Mouse (Mus musculus) stomach, embryonic 15.5 days (tissue): ENCODE data around the gene Spin1. TPM values are rescaled to one million over a fixed set of nuclear protein-coding genes. Genes with fewer than 3 reads are reported as not detected.
A peak's percentile ranks its signal among the peaks of the same experiment; 100 is the strongest.

Experiments
- ATAC-seq: fragments of 200-750 bp; cut with Nextera tagmentation; 2 replicates; pipeline ENCODE4 v1.8.0; 2017; ENCODE audit warnings: low read depth, moderate number of reproducible peaks, moderate TSS enrichment; ENCODE audit not compliant: insufficient read depth, low FRiP score
- H3K27ac ChIP-seq: fragments of 300-500 bp; sonication (generic); 2 replicates; pipeline ENCODE4 v1.5.1; 2015; ENCODE audit warnings: mild to moderate bottlenecking, inconsistent platforms
- H3K27me3 ChIP-seq: fragments of 300-500 bp; sonication (generic); replicated peaks from 2 replicates; pipeline ENCODE4 v1.6.1; 2015; ENCODE audit warnings: inconsistent platforms
- H3K36me3 ChIP-seq: fragments of 300-500 bp; sonication (generic); 2 replicates; pipeline ENCODE4 v1.6.1; 2015; ENCODE audit warnings: inconsistent platforms
- H3K4me1 ChIP-seq: fragments of 300-500 bp; sonication (generic); 2 replicates; pipeline ENCODE4 v1.6.1; 2015; ENCODE audit warnings: inconsistent platforms
- H3K4me2 ChIP-seq: fragments of 300-500 bp; sonication (generic); 2 replicates; pipeline ENCODE4 v1.6.1; 2015; ENCODE audit warnings: mild to moderate bottlenecking, inconsistent platforms
- H3K4me3 ChIP-seq: fragments of 300-500 bp; sonication (generic); replicated peaks from 2 replicates; pipeline ENCODE4 v1.5.1; 2015; ENCODE audit warnings: inconsistent platforms
- H3K9ac ChIP-seq: fragments of 300-500 bp; sonication (generic); 2 replicates; pipeline ENCODE4 v1.6.1; 2015; ENCODE audit warnings: inconsistent platforms
- H3K9me3 ChIP-seq: fragments of 300-500 bp; sonication (generic); 2 replicates; pipeline ENCODE4 v1.6.1; 2016; ENCODE audit warnings: inconsistent platforms
- WGBS: fragments of 180-500 bp; shearing (Covaris S2); methylation state at CpG from one replicate; pipeline ENCODE4 v1.1.7; 2015; 5-methylcytosine and 5-hydroxymethylcytosine counted together
- polyA plus RNA-seq: library from polyadenylated mRNA; unstranded; fragments of >200 nt; fragmentation: Nextera tagmentation; extraction: Ambion mirVana; gene quantifications from 2 replicates; pipeline ENCODE4 v1.2.1, GENCODE M21; 2015

The Spin1 gene
- polyA plus RNA-seq, 1 experiment from 2014 or later: 67.9 TPM

DNA sequence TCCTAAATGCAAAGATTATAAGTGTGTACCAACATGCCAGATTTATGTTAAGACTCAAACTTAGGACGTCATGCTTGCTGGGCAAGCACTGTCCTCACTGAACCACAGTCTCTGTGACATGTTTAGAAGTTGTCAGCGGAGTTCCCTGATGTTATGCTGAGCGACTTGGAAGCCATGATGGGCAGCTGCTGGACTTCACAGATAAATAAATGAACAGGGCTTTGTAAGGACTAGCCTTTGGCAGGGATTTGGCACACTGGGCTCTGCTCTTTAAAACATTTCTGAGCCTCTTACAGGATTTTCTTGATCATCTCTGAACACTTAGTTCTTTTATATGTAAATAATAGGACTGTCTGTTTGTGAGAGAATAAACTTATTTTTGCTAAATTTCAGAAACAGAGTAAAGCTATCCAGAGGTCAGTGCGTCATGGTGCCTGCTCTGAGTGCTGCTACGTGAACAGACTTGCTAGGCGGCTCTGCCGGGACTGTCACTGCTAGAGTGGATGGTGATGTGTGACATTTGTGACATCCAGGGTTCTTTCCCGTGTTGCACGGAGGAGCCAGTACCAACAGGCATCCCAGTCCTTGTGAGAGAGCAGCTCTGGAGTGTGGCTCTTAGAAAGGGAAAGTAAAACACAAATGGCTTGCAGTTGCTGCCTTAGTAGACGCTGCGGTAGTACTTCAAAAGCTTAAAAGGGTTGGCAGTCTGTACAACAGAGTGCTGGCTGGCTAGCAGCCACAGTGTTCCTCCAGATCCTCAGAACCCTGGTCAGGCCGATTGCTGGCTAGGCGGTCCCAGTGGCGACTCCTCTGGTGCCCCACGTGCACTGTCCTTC, 54.7 kb downstream of the Spin1 start:
- peaks cover 11% of the 10 kb centered on the region; the same call in 1 of the 2 replicates for H3K36me3 ChIP-seq
- H3K27me3 ChIP-seq: no peaks in the 10 kb centered on the region
- no peaks in the 10 kb centered on the region for H3K9me3 ChIP-seq
- H3K4me3 ChIP-seq: no peak overlapping the region
- H3K9ac ChIP-seq: no peak overlapping the region
- WGBS: 78% methylated on average over 15 of the region's 15 CpGs
- no peak overlapping the region for H3K4me2 ChIP-seq
- H3K4me1 ChIP-seq: no peaks in the 10 kb centered on the region
- H3K27ac ChIP-seq: 0 out of 2 replicates have a peak overlapping the region, but pooled peaks have one; percentile 41
- no peak for ATAC-seq

DNA sequence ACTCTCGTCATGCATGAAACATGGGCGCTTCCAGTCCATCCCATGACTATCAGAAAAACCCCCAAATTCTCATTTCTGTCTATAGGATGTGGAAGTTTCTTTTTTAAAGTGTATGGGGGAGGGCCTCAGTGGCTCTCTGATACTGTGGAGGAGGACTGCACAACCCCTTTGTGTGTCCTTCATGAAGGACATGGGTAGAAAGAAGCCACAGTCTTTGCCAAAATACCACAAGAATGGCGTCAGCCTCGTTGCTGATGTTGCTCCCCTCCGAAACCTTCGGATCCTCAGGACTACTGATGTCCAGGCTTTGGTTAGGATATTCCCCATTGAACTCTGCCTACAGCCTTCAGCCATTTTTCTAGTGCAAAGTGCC, 55.3 kb downstream of the Spin1 start:
- no peak for ATAC-seq
- H3K27ac ChIP-seq: 0 out of 2 replicates have a peak overlapping the region, but pooled peaks have one; percentile 41
- WGBS: 91% methylated on average over 6 of the region's 6 CpGs
- H3K27me3 ChIP-seq: no peaks in the 10 kb centered on the region
- H3K4me3 ChIP-seq: no peak overlapping the region
- H3K4me1 ChIP-seq: no peaks in the 10 kb centered on the region
- H3K4me2 ChIP-seq: no peak overlapping the region
- H3K9me3 ChIP-seq: no peaks in the 10 kb centered on the region
- 0 out of 2 replicates have a peak, but pooled peaks cover 10% of the 10 kb centered on the region for H3K36me3 ChIP-seq
- no peak overlapping the region for H3K9ac ChIP-seq

DNA sequence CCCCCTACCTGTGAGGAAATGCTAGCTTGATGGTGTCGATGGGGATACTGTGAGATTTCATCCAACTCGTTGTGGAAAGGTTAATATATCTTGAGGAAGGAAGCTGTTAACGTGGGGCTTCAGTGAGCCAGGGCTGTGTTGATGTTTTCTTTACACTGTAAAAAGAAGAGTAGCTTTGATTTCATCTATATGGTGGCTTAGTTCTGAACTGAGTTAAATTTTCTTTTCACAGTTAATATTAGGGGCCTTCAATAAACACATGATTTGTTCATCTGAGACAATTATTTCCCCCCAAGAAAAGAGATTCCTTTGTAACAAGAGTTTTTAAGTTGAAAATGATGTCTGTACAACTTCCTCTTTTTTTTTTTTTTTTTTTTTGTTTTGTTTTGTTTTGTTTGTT, 56.6 kb downstream of the Spin1 start:
- WGBS: 82% methylated on average over 3 of the region's 3 CpGs
- ATAC-seq: no peak
- no peak overlapping the region for H3K4me2 ChIP-seq
- H3K36me3 ChIP-seq: 0 out of 2 replicates have a peak, but pooled peaks cover 10% of the 10 kb centered on the region
- H3K9me3 ChIP-seq: no peaks in the 10 kb centered on the region
- H3K4me1 ChIP-seq: no peaks in the 10 kb centered on the region
- no peak overlapping the region for H3K27ac ChIP-seq
- H3K4me3 ChIP-seq: no peak overlapping the region
- no peak overlapping the region for H3K9ac ChIP-seq
- H3K27me3 ChIP-seq: no peaks in the 10 kb centered on the region

- Histone ChIP-seq H3K9me3 (no peaks in the 10 kb centered on the region), H3K9ac (no peak overlapping the region), H3K27me3 (no peaks in the 10 kb centered on the region), H3K4me3 (no peak overlapping the region), H3K36me3 (0 out of 2 replicates have a peak, but pooled peaks cover 5% of the 10 kb centered on the region), H3K27ac (no peak overlapping the region), H3K4me2 (no peak overlapping the region), H3K4me1 (no peaks in the 10 kb centered on the region)
- ATAC-seq: no peak
- WGBS: 63% methylated on average over 2 of the region's 2 CpGs
These were observed 61.0 kb downstream of the Spin1 start for GRCm38 (mm10) chr13:51161672-51162071.

DNA sequence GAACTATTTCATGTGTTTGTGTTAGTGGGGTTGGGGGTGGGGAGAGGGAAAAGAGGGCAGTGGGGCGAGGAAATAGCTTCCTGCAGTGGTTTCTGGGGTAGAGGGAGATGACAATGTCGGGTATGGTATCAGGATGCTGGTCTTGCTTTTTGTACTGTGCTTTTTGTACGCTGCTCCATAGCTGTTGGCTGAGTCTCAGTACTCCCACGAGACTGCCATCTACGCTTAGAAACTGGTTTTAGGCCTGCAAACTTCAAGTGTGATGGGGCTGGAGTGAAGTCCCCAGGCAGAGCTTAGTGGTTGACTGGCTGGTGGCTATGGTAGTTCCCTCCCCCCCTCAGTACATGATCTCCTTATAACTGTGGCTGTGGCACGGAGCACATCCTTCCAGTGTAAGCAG, 61.6 kb downstream of the Spin1 start:
- no peak for ATAC-seq
- Histone ChIP-seq H3K27me3 (no peaks in the 10 kb centered on the region), H3K4me1 (no peaks in the 10 kb centered on the region), H3K27ac (no peak overlapping the region), H3K36me3 (0 out of 2 replicates have a peak, but pooled peaks cover 5% of the 10 kb centered on the region), H3K4me2 (no peak overlapping the region), H3K9ac (no peak overlapping the region), H3K9me3 (no peaks in the 10 kb centered on the region), H3K4me3 (no peak overlapping the region)
- WGBS: 79% methylated on average over 6 of the region's 6 CpGs

GRCm38 (mm10) chr13:51166711-51167110, 66.0 kb downstream of the Spin1 start:
- Histone ChIP-seq H3K27ac (no peak overlapping the region), H3K4me2 (no peak overlapping the region), H3K4me1 (peaks cover 7% of the 10 kb centered on the region), H3K9me3 (no peaks in the 10 kb centered on the region), H3K9ac (no peak overlapping the region), H3K27me3 (peaks cover 12% of the 10 kb centered on the region), H3K4me3 (no peak overlapping the region), H3K36me3 (no peaks in the 10 kb centered on the region)
- ATAC-seq: no peak
- 59% methylated on average over 11 of the region's 11 CpGs for WGBS

DNA sequence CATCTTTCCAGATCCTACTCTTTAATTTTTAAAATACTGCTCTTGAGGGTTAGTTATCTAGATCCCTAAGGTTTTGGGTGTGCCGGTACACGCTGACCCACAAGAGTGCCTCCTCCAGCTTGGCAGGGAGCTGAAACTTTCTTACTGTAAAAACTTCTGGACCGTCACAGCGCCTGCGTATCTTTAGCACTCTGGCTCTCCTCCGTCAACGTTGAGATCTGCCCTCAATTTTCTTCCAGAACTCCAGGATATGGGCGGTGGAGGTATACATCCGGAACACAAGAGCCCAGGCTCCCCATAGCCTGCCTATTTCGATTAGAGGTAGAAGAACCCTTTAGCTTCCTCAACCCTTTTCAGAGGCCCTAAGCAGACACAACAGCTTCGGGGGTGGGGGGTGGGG, 69.5 kb downstream of the Spin1 start:
- WGBS: 35% methylated on average over 11 of the region's 11 CpGs
- Histone ChIP-seq H3K36me3 (no peaks in the 10 kb centered on the region), H3K4me2 (peak overlapping the region; percentile 99), H3K4me3 (peak overlapping the region; percentile 48), H3K9me3 (no peaks in the 10 kb centered on the region), H3K4me1 (peaks cover 7% of the 10 kb centered on the region), H3K27me3 (peaks cover 23% of the 10 kb centered on the region), H3K27ac (no peak overlapping the region), H3K9ac (no peak overlapping the region)
- no peak for ATAC-seq

GRCm38 (mm10) chr13:51170691-51171680, 70.3 kb downstream of the Spin1 start, which contains the start of gene Nxnl2:
Gene Nxnl2, plus strand, starts transcription at chr13:51171022.
- H3K27me3 ChIP-seq: peaks cover 23% of the 10 kb centered on the region
- H3K9me3 ChIP-seq: no peaks in the 10 kb centered on the region
- peaks cover 7% of the 10 kb centered on the region for H3K4me1 ChIP-seq
- WGBS: 1% methylated on average over 64 of the region's 64 CpGs
- peak within 1 kb of the TSS; percentile 48 for H3K4me3 ChIP-seq
- peak; percentile 54 for ATAC-seq
- no peaks in the 10 kb centered on the region for H3K36me3 ChIP-seq
- peak within 1 kb of the TSS; percentile 99 for H3K4me2 ChIP-seq
- no peak within 1 kb of the TSS for H3K27ac ChIP-seq
- peak within 1 kb of the TSS; percentile 22; the same call in 1 of the 2 replicates for H3K9ac ChIP-seq

DNA sequence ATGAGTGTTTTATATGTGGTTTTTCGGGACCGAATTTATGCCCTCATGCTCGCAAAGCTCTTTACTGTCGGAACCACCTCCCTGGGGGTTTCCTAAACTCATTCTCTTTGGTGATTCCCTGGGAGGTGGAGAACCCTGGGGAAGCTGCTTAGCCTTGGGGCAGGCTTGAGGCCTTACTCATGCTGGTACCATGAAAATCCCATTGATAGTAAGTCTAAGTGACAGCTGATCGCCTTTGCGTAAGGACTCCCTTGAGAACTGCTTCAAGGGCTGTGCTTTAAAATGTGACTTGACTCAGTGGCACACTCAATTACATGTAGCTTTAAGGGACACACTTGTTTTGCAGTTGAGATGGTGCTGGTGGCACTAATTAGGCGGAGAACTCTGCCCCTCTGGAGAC, 71.9 kb downstream of the Spin1 start:
- Histone ChIP-seq H3K9me3 (no peaks in the 10 kb centered on the region), H3K4me2 (no peak overlapping the region), H3K4me1 (peaks cover 7% of the 10 kb centered on the region), H3K27me3 (peaks cover 23% of the 10 kb centered on the region), H3K9ac (no peak overlapping the region), H3K27ac (no peak overlapping the region), H3K4me3 (no peak overlapping the region), H3K36me3 (no peaks in the 10 kb centered on the region)
- WGBS: 94% methylated on average over 7 of the region's 7 CpGs
- no peak for ATAC-seq

DNA sequence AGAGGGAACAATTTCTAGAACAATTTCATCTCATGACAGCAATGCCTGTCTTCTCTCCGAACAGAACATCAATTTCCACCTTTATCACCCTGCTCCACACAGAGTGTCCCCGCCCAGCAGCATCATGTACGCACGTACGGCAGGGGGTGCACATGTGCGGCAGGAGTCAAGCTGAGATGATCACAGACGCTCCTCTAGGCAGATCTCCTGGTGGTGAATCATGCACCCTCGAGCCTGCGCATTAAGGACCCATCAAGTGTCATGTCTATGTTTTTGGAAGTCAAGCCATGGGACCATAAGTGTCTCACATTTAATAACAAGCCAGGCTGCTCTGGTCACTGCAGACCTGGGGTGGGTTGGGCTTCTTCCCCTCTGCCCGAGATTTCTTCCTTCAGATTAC, 78.3 kb downstream of the Spin1 start:
- H3K4me1 ChIP-seq: no peaks in the 10 kb centered on the region
- H3K9ac ChIP-seq: no peak overlapping the region
- no peak overlapping the region for H3K4me3 ChIP-seq
- ATAC-seq: no peak
- WGBS: 70% methylated on average over 10 of the region's 10 CpGs
- no peak overlapping the region for H3K27ac ChIP-seq
- no peaks in the 10 kb centered on the region for H3K9me3 ChIP-seq
- no peak overlapping the region for H3K4me2 ChIP-seq
- no peaks in the 10 kb centered on the region for H3K36me3 ChIP-seq
- H3K27me3 ChIP-seq: no peaks in the 10 kb centered on the region

GRCm38 (mm10) chr13:51179362-51179761, 78.7 kb downstream of the Spin1 start:
- Histone ChIP-seq H3K27me3 (no peaks in the 10 kb centered on the region), H3K4me3 (no peak overlapping the region), H3K9ac (no peak overlapping the region), H3K4me1 (no peaks in the 10 kb centered on the region), H3K9me3 (no peaks in the 10 kb centered on the region), H3K27ac (no peak overlapping the region), H3K4me2 (no peak overlapping the region), H3K36me3 (no peaks in the 10 kb centered on the region)
- no peak for ATAC-seq
- WGBS: 23% methylated on average over 3 of the region's 3 CpGs

DNA sequence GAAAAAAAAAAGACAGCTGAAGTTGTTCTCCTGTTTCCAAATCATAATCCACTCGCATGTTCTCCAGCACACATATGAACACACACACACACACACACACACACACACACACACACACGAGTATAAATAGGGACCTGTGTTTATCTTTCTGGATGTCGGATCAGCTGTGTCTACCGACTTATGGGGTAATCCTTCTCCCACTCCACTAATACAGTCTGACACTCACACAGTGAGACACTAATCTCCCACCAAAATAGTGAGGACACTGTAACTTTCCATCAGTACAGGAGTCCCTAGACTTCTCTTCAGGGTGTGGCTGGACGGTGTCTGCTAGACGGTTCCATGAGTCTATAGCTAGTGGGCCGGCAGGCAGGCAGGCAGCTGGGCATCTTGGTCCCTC, 81.6 kb downstream of the Spin1 start:
- H3K4me2 ChIP-seq: no peak overlapping the region
- ATAC-seq: no peak
- H3K36me3 ChIP-seq: no peaks in the 10 kb centered on the region
- no peaks in the 10 kb centered on the region for H3K9me3 ChIP-seq
- no peak overlapping the region for H3K9ac ChIP-seq
- no peaks in the 10 kb centered on the region for H3K4me1 ChIP-seq
- no peaks in the 10 kb centered on the region for H3K27me3 ChIP-seq
- H3K4me3 ChIP-seq: no peak overlapping the region
- WGBS: 66% methylated on average over 7 of the region's 7 CpGs
- H3K27ac ChIP-seq: no peak overlapping the region
